Mouse (Mus musculus) retina, adult 2 months (tissue): ENCODE data around the gene Gm11027.

ENCODE experiments used
- DNase-seq: peaks from one replicate; pipeline ENCODE4 v3.0.0-alpha.2; 2012; ENCODE audit warnings: low read depth, low spot score

Gm11027 gene

GRCm38 (mm10) chr12:116279181-116279580, 4.0 kb downstream of the Gm11027 start:
- no peak for DNase-seq

- no peak for DNase-seq
Measured at GRCm38 (mm10) chr12:116280149-116280652, 5.0 kb downstream of the Gm11027 start.

GRCm38 (mm10) chr12:116280653-116281364, 5.6 kb downstream of the Gm11027 start, which contains the start of gene Esyt2:
Gene Esyt2 (plus strand): TSS chr12:116281196.
- peak; percentile 93 for DNase-seq

- no peak for DNase-seq
Measured at GRCm38 (mm10) chr12:116281427-116282281, 6.5 kb downstream of the Gm11027 start.

- DNase-seq = no peak
Measured at GRCm38 (mm10) chr12:116282856-116283255, 7.7 kb downstream of the Gm11027 start.

- no peak for DNase-seq
Measured at GRCm38 (mm10) chr12:116283511-116283910, 8.3 kb downstream of the Gm11027 start.

- no peak for DNase-seq
Measured at GRCm38 (mm10) chr12:116293185-116293584, 18.0 kb downstream of the Gm11027 start.

- no peak for DNase-seq
Measured at GRCm38 (mm10) chr12:116293599-116294292, 18.6 kb downstream of the Gm11027 start.

GRCm38 (mm10) chr12:116299906-116300305, 24.7 kb downstream of the Gm11027 start:
- no peak for DNase-seq

GRCm38 (mm10) chr12:116302181-116302580, 27.0 kb downstream of the Gm11027 start:
- DNase-seq = no peak

- DNase-seq = no peak
Measured at GRCm38 (mm10) chr12:116306042-116306441, 30.9 kb downstream of the Gm11027 start.

GRCm38 (mm10) chr12:116307870-116308269, 32.7 kb downstream of the Gm11027 start:
- DNase-seq = no peak

GRCm38 (mm10) chr12:116308612-116309011, 33.4 kb downstream of the Gm11027 start:
- DNase-seq = no peak

- no peak for DNase-seq
Measured at GRCm38 (mm10) chr12:116313816-116314215, 38.6 kb downstream of the Gm11027 start.

GRCm38 (mm10) chr12:116315498-116315897, 40.3 kb downstream of the Gm11027 start:
- DNase-seq = no peak

- no peak for DNase-seq
Measured at GRCm38 (mm10) chr12:116317818-116318217, 42.6 kb downstream of the Gm11027 start.
